Mouse (Mus musculus): Measurements from ENCODE around the gene Hist1h2bn. TPM values are rescaled to one million over a fixed set of nuclear protein-coding genes. Genes with fewer than 3 reads are reported as not detected.

Gene Hist1h2bn
- polyA plus RNA-seq, 1 experiment from 2014 or later = not detected

Other genes starting within 250 kb of the Hist1h2bn start
- gene Zkscan8, start 223.0 kb upstream of the Hist1h2bn start, polyA plus RNA-seq (2018) = 3.0 to 3.6 TPM (median 3.4 TPM) in 3 replicates
- not detected in 3 replicates for gene Olfr1366, start 211.3 kb upstream of the Hist1h2bn start, polyA plus RNA-seq (2018)
- not detected in 3 replicates for gene Olfr1535, start 194.2 kb upstream of the Hist1h2bn start, polyA plus RNA-seq (2018)
- not detected in 3 replicates for gene Olfr1364, start 172.4 kb upstream of the Hist1h2bn start, polyA plus RNA-seq (2018)
- not detected in 3 replicates for gene Olfr1362, start 140.1 kb upstream of the Hist1h2bn start, polyA plus RNA-seq (2018)
- gene Olfr11, start 111.6 kb upstream of the Hist1h2bn start, polyA plus RNA-seq (2018) = not detected in 3 replicates
- not detected in 3 replicates for gene Olfr1361, start 90.7 kb upstream of the Hist1h2bn start, polyA plus RNA-seq (2018)
- not detected in 3 replicates for gene Olfr1360, start 76.7 kb upstream of the Hist1h2bn start, polyA plus RNA-seq (2018)
- not detected in 3 replicates for gene Olfr1359, start 56.0 kb upstream of the Hist1h2bn start, polyA plus RNA-seq (2018)
- not detected in 3 replicates for gene Hist1h2bl, start 38.0 kb upstream of the Hist1h2bn start, polyA plus RNA-seq (2018)
- gene Hist1h2ai, start 37.7 kb upstream of the Hist1h2bn start, polyA plus RNA-seq (2018) = not detected in 3 replicates
- 1.6 TPM in 1 of 3 replicates, not detected in the others for gene Hist1h3h, start 36.5 kb upstream of the Hist1h2bn start, polyA plus RNA-seq (2018)
- not detected in 3 replicates for gene Hist1h2bm, start 32.1 kb upstream of the Hist1h2bn start, polyA plus RNA-seq (2018)
- not detected in 3 replicates for gene Hist1h4j, start 19.1 kb upstream of the Hist1h2bn start, polyA plus RNA-seq (2018)
- gene Hist1h4k, start 3.6 kb upstream of the Hist1h2bn start, polyA plus RNA-seq (2018) = 3.4 to 5.4 TPM in 2 of 3 replicates, not detected in the other
- not detected in 3 replicates for gene Hist1h2ak, start 296 bp upstream of the Hist1h2bn start, polyA plus RNA-seq (2018)
- not detected in 3 replicates for gene Hist1h1b, start 26.5 kb downstream of the Hist1h2bn start, polyA plus RNA-seq (2018)
- not detected in 3 replicates for gene Hist1h3i, start 29.2 kb downstream of the Hist1h2bn start, polyA plus RNA-seq (2018)
- not detected in 3 replicates for gene Hist1h2an, start 33.1 kb downstream of the Hist1h2bn start, polyA plus RNA-seq (2018)
- not detected in 3 replicates for gene Hist1h2bp, start 33.3 kb downstream of the Hist1h2bn start, polyA plus RNA-seq (2018)
- gene Hist1h2bq, start 56.1 kb downstream of the Hist1h2bn start, polyA plus RNA-seq (2018) = 0.17 to 0.62 TPM in 2 of 3 replicates, not detected in the other
- gene Hist1h2ao, start 56.3 kb downstream of the Hist1h2bn start, polyA plus RNA-seq (2018) = not detected in 3 replicates
- 1.4 TPM in 1 of 3 replicates, not detected in the others for gene Hist1h4m, start 57.6 kb downstream of the Hist1h2bn start, polyA plus RNA-seq (2018)
- not detected in 3 replicates for gene Hist1h4n, start 78.1 kb downstream of the Hist1h2bn start, polyA plus RNA-seq (2018)
- gene Hist1h2ap, start 79.4 kb downstream of the Hist1h2bn start, polyA plus RNA-seq (2018) = 13.7 to 51.2 TPM (median 37.0 TPM) in 3 replicates
- 1.1 TPM in 1 of 3 replicates, not detected in the others for gene Hist1h2br, start 79.6 kb downstream of the Hist1h2bn start, polyA plus RNA-seq (2018)
- 0.14 TPM in 1 of 3 replicates, not detected in the others for gene Zfp184, start 191.0 kb downstream of the Hist1h2bn start, polyA plus RNA-seq (2018)
- not detected in 3 replicates for gene Pom121l2, start 227.1 kb downstream of the Hist1h2bn start, polyA plus RNA-seq (2018)